Mouse (Mus musculus) forebrain, embryonic 16.5 days (tissue): Measurements from ENCODE around the gene Aff3. TPM values are rescaled to one million over a fixed set of nuclear protein-coding genes. Genes with fewer than 3 reads are reported as not detected.

ENCODE experiments used
- ATAC-seq: fragments of 200-750 bp; cut with Nextera tagmentation; 2 replicates; pipeline ENCODE4 v1.8.0; 2017; ENCODE audit warnings: mild to moderate bottlenecking, moderate library complexity
- H3K27ac ChIP-seq: fragments of 300-500 bp; sonication (generic); 2 replicates; pipeline ENCODE4 v1.5.1; 2014; ENCODE audit warnings: low read length, control low read depth
- H3K27me3 ChIP-seq: fragments of 300-500 bp; sonication (generic); replicated peaks from 2 replicates; pipeline ENCODE4 v1.6.1; 2014; ENCODE audit warnings: low read length; ENCODE audit not compliant: control insufficient read depth, insufficient read depth
- H3K36me3 ChIP-seq: fragments of 300-500 bp; sonication (generic); 2 replicates; pipeline ENCODE4 v1.6.1; 2014; ENCODE audit not compliant: control insufficient read depth, insufficient read depth
- H3K4me1 ChIP-seq: fragments of 300-500 bp; sonication (generic); replicated peaks from 2 replicates; pipeline ENCODE4 v1.6.1; 2014; ENCODE audit warnings: low read length; ENCODE audit not compliant: control insufficient read depth, insufficient read depth
- H3K4me2 ChIP-seq: fragments of 300-500 bp; sonication (generic); 2 replicates; pipeline ENCODE4 v1.6.1; 2014; ENCODE audit warnings: mild to moderate bottlenecking, low read length, control low read depth
- H3K4me3 ChIP-seq: fragments of 300-500 bp; sonication (generic); replicated peaks from 2 replicates; pipeline ENCODE4 v1.5.1; 2014; ENCODE audit warnings: mild to moderate bottlenecking, low read length, control low read depth
- H3K9ac ChIP-seq: fragments of 300-500 bp; sonication (generic); replicated peaks from 2 replicates; pipeline ENCODE4 v1.6.1; 2014; ENCODE audit warnings: low read depth, low read length, control low read depth
- H3K9me3 ChIP-seq: fragments of 300-500 bp; sonication (generic); 2 replicates; pipeline ENCODE4 v1.6.1; 2016; ENCODE audit warnings: low read length; ENCODE audit not compliant: control insufficient read depth
- WGBS: fragments of 180-500 bp; shearing (Covaris S2); extraction: QIAGEN DNeasy Blood & Tissue Kit; methylation state at CpG from one replicate; pipeline ENCODE4 v1.1.7; 2014; 5-methylcytosine and 5-hydroxymethylcytosine counted together
- polyA plus RNA-seq: library from polyadenylated mRNA; unstranded; fragments of >200 nt; fragmentation: Nextera tagmentation; extraction: Ambion mirVana; gene quantifications from 2 replicates; pipeline ENCODE4 v1.2.1, GENCODE M21; 2015

The Aff3 gene
- polyA plus RNA-seq, 1 experiment from 2014 or later = 16.9 TPM

GRCm38 (mm10) chr1:38662616-38663193 is 2.0 kb downstream of the Aff3 start:
- 77% methylated on average over 3 of the region's 3 CpGs for WGBS
- Histone ChIP-seq H3K4me2 (no peak overlapping the region), H3K27ac (no peak overlapping the region), H3K4me1 (no peaks in the 10 kb centered on the region), H3K9me3 (no peaks in the 10 kb centered on the region), H3K9ac (no peak overlapping the region), H3K27me3 (no peaks in the 10 kb centered on the region), H3K36me3 (no peaks in the 10 kb centered on the region), H3K4me3 (no peak overlapping the region)
- no peak for ATAC-seq

- H3K9me3 ChIP-seq = no peaks in the 10 kb centered on the region
- no peak overlapping the region for H3K4me2 ChIP-seq
- H3K27ac ChIP-seq = no peak overlapping the region
- no peak overlapping the region for H3K9ac ChIP-seq
- no peak for ATAC-seq
- H3K36me3 ChIP-seq = no peaks in the 10 kb centered on the region
- no peaks in the 10 kb centered on the region for H3K4me1 ChIP-seq
- no peaks in the 10 kb centered on the region for H3K27me3 ChIP-seq
- 73% methylated on average over 4 of the region's 4 CpGs for WGBS
- no peak overlapping the region for H3K4me3 ChIP-seq
These were observed 5.7 kb downstream of the Aff3 start for GRCm38 (mm10) chr1:38658933-38659553.

- Histone ChIP-seq H3K9me3 (no peaks in the 10 kb centered on the region), H3K27me3 (no peaks in the 10 kb centered on the region), H3K4me2 (no peak overlapping the region), H3K4me1 (no peaks in the 10 kb centered on the region), H3K9ac (no peak overlapping the region), H3K36me3 (no peaks in the 10 kb centered on the region), H3K4me3 (no peak overlapping the region), H3K27ac (no peak overlapping the region)
- no peak for ATAC-seq
- 89% methylated on average over 9 of the region's 9 CpGs for WGBS
These were observed 6.4 kb downstream of the Aff3 start for GRCm38 (mm10) chr1:38658376-38658775.

- WGBS = 85% methylated on average over 7 of the region's 7 CpGs
- no peak overlapping the region for H3K4me3 ChIP-seq
- no peak overlapping the region for H3K27ac ChIP-seq
- H3K27me3 ChIP-seq = no peaks in the 10 kb centered on the region
- no peak overlapping the region for H3K9ac ChIP-seq
- H3K4me1 ChIP-seq = no peaks in the 10 kb centered on the region
- H3K36me3 ChIP-seq = no peaks in the 10 kb centered on the region
- no peaks in the 10 kb centered on the region for H3K9me3 ChIP-seq
- no peak overlapping the region for H3K4me2 ChIP-seq
- ATAC-seq = no peak
These were observed 7.1 kb downstream of the Aff3 start for GRCm38 (mm10) chr1:38657606-38658005.

GRCm38 (mm10) chr1:38654981-38655540 is 9.7 kb downstream of the Aff3 start:
- no peak for ATAC-seq
- H3K4me2 ChIP-seq = no peak overlapping the region
- H3K27me3 ChIP-seq = no peaks in the 10 kb centered on the region
- H3K9me3 ChIP-seq = no peaks in the 10 kb centered on the region
- H3K9ac ChIP-seq = no peak overlapping the region
- no peaks in the 10 kb centered on the region for H3K4me1 ChIP-seq
- H3K4me3 ChIP-seq = no peak overlapping the region
- H3K27ac ChIP-seq = no peak overlapping the region
- 96% methylated on average over 5 of the region's 5 CpGs for WGBS
- H3K36me3 ChIP-seq = no peaks in the 10 kb centered on the region

- no peak overlapping the region for H3K4me3 ChIP-seq
- no peak overlapping the region for H3K27ac ChIP-seq
- ATAC-seq = no peak
- no peaks in the 10 kb centered on the region for H3K9me3 ChIP-seq
- no peak overlapping the region for H3K9ac ChIP-seq
- WGBS = 77% methylated on average over 7 of the region's 7 CpGs
- H3K4me2 ChIP-seq = no peak overlapping the region
- no peaks in the 10 kb centered on the region for H3K27me3 ChIP-seq
- no peaks in the 10 kb centered on the region for H3K4me1 ChIP-seq
- H3K36me3 ChIP-seq = no peaks in the 10 kb centered on the region
These were observed 14.7 kb downstream of the Aff3 start for GRCm38 (mm10) chr1:38650031-38650430.

GRCm38 (mm10) chr1:38649174-38649573 is 15.6 kb downstream of the Aff3 start:
- Histone ChIP-seq H3K27ac (no peak overlapping the region), H3K9ac (no peak overlapping the region), H3K9me3 (no peaks in the 10 kb centered on the region), H3K4me2 (no peak overlapping the region), H3K27me3 (no peaks in the 10 kb centered on the region), H3K4me3 (no peak overlapping the region), H3K4me1 (no peaks in the 10 kb centered on the region), H3K36me3 (no peaks in the 10 kb centered on the region)
- WGBS = 69% methylated on average over 3 of the region's 3 CpGs
- no peak for ATAC-seq

- Histone ChIP-seq H3K9me3 (peaks cover 3% of the 10 kb centered on the region; the same call in 1 of the 2 replicates), H3K9ac (no peak overlapping the region), H3K4me1 (no peaks in the 10 kb centered on the region), H3K36me3 (no peaks in the 10 kb centered on the region), H3K4me2 (no peak overlapping the region), H3K4me3 (no peak overlapping the region), H3K27ac (no peak overlapping the region), H3K27me3 (no peaks in the 10 kb centered on the region)
- 13% methylated on average over 4 of the region's 4 CpGs for WGBS
- no peak for ATAC-seq
These were observed 22.5 kb downstream of the Aff3 start for GRCm38 (mm10) chr1:38642288-38642687.

GRCm38 (mm10) chr1:38639669-38640068 is 25.1 kb downstream of the Aff3 start:
- Histone ChIP-seq H3K4me3 (no peak overlapping the region), H3K36me3 (no peaks in the 10 kb centered on the region), H3K27ac (no peak overlapping the region), H3K27me3 (no peaks in the 10 kb centered on the region), H3K4me1 (no peaks in the 10 kb centered on the region), H3K9me3 (peaks cover 3% of the 10 kb centered on the region; the same call in 1 of the 2 replicates), H3K9ac (no peak overlapping the region), H3K4me2 (no peak overlapping the region)
- no peak for ATAC-seq
- 79% methylated on average over 5 of the region's 5 CpGs for WGBS
